Mouse (Mus musculus) heart, adult 2 months (tissue): Measurements from ENCODE around the gene Nptxr.

ENCODE experiments used
- CTCF ChIP-seq: fragments of 200-600 bp; IDR thresholded peaks from 2 replicates; pipeline ENCODE4 v1.8.1; 2022; ENCODE audit warnings: antibody characterized with exemption, mild to moderate bottlenecking, moderate library complexity
- POLR2A ChIP-seq: fragments of 200-500 bp; IDR thresholded peaks from 2 replicates; pipeline ENCODE4 v1.6.1; 2011; ENCODE audit warnings: mild to moderate bottlenecking, low read depth, low read length, control low read depth; ENCODE audit not compliant: insufficient read depth

- TF ChIP-seq POLR2A, result no peak
- TF ChIP-seq CTCF, result no peak
Measured at GRCm38 (mm10) chr15:79791502-79791901, 13.1 kb downstream of the Nptxr start.
